Mouse (Mus musculus) cortical plate, adult 2 months (tissue): ENCODE measurements around the gene Gm16381. TPM values are rescaled to one million over a fixed set of nuclear protein-coding genes. Genes with fewer than 3 reads are reported as not detected.
"Not testable (repeated sequence)": the region's sequence is repeated elsewhere in the genome, so short reads cannot be mapped to it uniquely, and the experiment has no call there.

Experiments
- H3K27ac ChIP-seq: fragments of 200-500 bp; 2 replicates; pipeline ENCODE4 v1.5.1; 2012; ENCODE audit warnings: low read length, control low read depth, inconsistent platforms; ENCODE audit not compliant: insufficient read depth
- H3K4me1 ChIP-seq: fragments of 200-500 bp; 2 replicates; pipeline ENCODE4 v1.6.1; 2011; ENCODE audit warnings: low read length; ENCODE audit not compliant: control insufficient read depth, insufficient read depth
- H3K4me3 ChIP-seq: fragments of 200-500 bp; 2 replicates; pipeline ENCODE4 v1.5.1; 2011; ENCODE audit warnings: mild to moderate bottlenecking, low read length, control low read depth; ENCODE audit not compliant: insufficient read depth
- polyA plus RNA-seq: library from polyadenylated mRNA; depleted of rRNA; stranded (reverse); fragments of >200 nt; gene quantifications from 2 replicates; pipeline ENCODE4 v1.2.3, GENCODE M21; 2012; rRNA removed

The Gm16381 gene
- not detected in 2 replicates for polyA plus RNA-seq

GRCm38 (mm10) chr12:87644520-87644919 lies at the start of gene Gm16381:
TSS of gene Gm16381 (minus strand) at chr12:87644620.
- not testable (repeated sequence) for H3K27ac ChIP-seq, H3K4me1 ChIP-seq, H3K4me3 ChIP-seq

- not testable (repeated sequence) for H3K4me1 ChIP-seq, H3K4me3 ChIP-seq, H3K27ac ChIP-seq
Observed at GRCm38 (mm10) chr12:87652916-87653703, 8.7 kb upstream of the Gm16381 start.

- H3K27ac ChIP-seq, H3K4me1 ChIP-seq, H3K4me3 ChIP-seq: not testable (repeated sequence)
Observed at GRCm38 (mm10) chr12:87618569-87618968, 25.9 kb downstream of the Gm16381 start, which contains the start of gene Gm4027. TSS of gene Gm4027 (plus strand) at chr12:87618869.

- H3K4me3 ChIP-seq, H3K27ac ChIP-seq, H3K4me1 ChIP-seq: not testable (repeated sequence)
Observed at GRCm38 (mm10) chr12:87602388-87602787, 42.0 kb downstream of the Gm16381 start, which contains the start of gene Oog1. TSS of gene Oog1 (plus strand) at chr12:87602688.

GRCm38 (mm10) chr12:87601388-87601787 lies 43.0 kb downstream of the Gm16381 start:
- H3K4me3 ChIP-seq, H3K4me1 ChIP-seq, H3K27ac ChIP-seq: not testable (repeated sequence)

Other genes with a start within 250 kb of the Gm16381 start
- 66.9 and 70.3 TPM in 2 replicates for gene Slirp, start 200.7 kb downstream of the Gm16381 start, polyA plus RNA-seq
- 17.1 and 17.4 TPM in 2 replicates for gene Alkbh1, start 200.6 kb downstream of the Gm16381 start, polyA plus RNA-seq
- gene Snw1, start 172.3 kb downstream of the Gm16381 start, polyA plus RNA-seq: 44.9 and 46.5 TPM in 2 replicates
- gene Gm5788, start 149.9 kb downstream of the Gm16381 start, polyA plus RNA-seq: not detected in 2 replicates
- not detected in 2 replicates for gene Gm8300, start 130.3 kb downstream of the Gm16381 start, polyA plus RNA-seq
- gene Oog1, start 41.9 kb downstream of the Gm16381 start, polyA plus RNA-seq: not detected in 2 replicates
- not detected in 2 replicates for gene Gm4027, start 25.8 kb downstream of the Gm16381 start, polyA plus RNA-seq
- gene Gm21319, start 131.1 kb upstream of the Gm16381 start, polyA plus RNA-seq: not detected in 2 replicates
- gene Gm21936, start 150.9 kb upstream of the Gm16381 start, polyA plus RNA-seq: not detected in 2 replicates
- not detected in 2 replicates for gene BB287469, start 172.0 kb upstream of the Gm16381 start, polyA plus RNA-seq
- gene Gm2001, start 197.7 kb upstream of the Gm16381 start, polyA plus RNA-seq: not detected in 2 replicates
- not detected in 2 replicates for gene Gm2016, start 229.5 kb upstream of the Gm16381 start, polyA plus RNA-seq